In the genomic region with DNA sequence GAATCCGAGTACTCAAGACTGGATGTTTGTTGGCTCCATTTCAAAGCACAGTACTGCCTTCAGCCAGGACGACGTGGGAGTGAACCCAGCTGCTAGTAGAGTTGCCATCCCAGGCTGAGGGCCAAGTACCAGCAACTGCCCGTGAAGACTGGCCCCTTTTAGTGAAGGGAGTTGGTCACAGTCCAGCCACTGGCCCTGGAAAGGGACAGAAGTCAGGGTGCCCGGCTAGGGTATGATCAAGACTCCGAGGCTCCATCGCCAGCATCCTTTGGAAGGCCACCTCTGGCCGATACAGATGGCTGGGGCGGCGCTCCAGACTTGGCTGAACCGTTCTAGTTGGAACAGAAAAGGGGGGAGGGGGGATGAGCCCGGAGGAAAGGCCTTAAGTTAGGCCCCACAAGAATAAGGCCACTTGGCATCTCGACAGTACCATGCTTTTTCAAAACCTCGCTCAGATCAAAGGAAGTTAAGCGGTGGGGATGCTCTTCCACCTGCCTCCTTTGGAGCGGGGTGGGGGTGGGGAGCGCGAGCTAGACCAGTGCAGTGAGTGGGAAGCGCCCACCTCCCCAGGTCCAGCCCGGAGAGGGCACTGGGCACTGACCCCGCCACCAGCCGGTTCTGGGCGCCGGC, we compare ENCODE assay signal across 8 mouse cellular contexts. TPM values are rescaled to one million over a fixed set of nuclear protein-coding genes. Genes with fewer than 3 reads are reported as not detected.
DNase-seq lines count a peak whose midpoint lies in the region; ATAC-seq and TF ChIP-seq lines count a peak whose summit lies in the region.

No protein-coding gene starts in this region.

- peak; percentile 63 for ATAC-seq in hindbrain, embryonic 11.5 days (ENCODE audit: low FRiP score)
- ATAC-seq in lung, postnatal 0 days = peak; percentile 1; the same call in 1 of the 2 replicates

- peak overlapping the region; percentile 63 for H3K4me3 ChIP-seq in cerebellum, adult 2 months (replicated peaks; ENCODE audit: insufficient read depth, low read depth, low read length)
- H3K4me3 ChIP-seq in hindbrain, embryonic 11.5 days (ENCODE audit: low read depth, low read length) = peak overlapping the region; percentile 99
- peak overlapping the region; percentile 95 for H3K4me3 ChIP-seq in lung, postnatal 0 days (ENCODE audit: low read depth, low read length)

- DNase-seq in layer of hippocampus, adult 11-12 months (ENCODE audit: low spot score) = peak; percentile 75
- no peak for DNase-seq in layer of hippocampus, adult 9-10 months (ENCODE audit: low spot score)
- DNase-seq in cerebellum, adult 2 months = peak; percentile 59 to 67
- peak; percentile 72 to 83 for DNase-seq in frontal cortex, postnatal 10 days (ENCODE audit: low spot score in 2 of 2)
- peak; percentile 60 for DNase-seq in hindbrain, embryonic 11.5 days (ENCODE audit: low spot score)
- peak; percentile 74 to 87 for DNase-seq in layer of hippocampus, postnatal 14 days (ENCODE audit: low spot score in 2 of 2)
- DNase-seq in lung, postnatal 0 days (ENCODE audit: low spot score) = peak; percentile 75
- peak; percentile 69 for DNase-seq in right cerebral cortex, postnatal 25 days

- peaks cover 5% of the 10 kb centered on the region for H3K4me1 ChIP-seq in cerebellum, adult 2 months (ENCODE audit: control insufficient read depth, insufficient read depth, low read length)
- H3K4me1 ChIP-seq in hindbrain, embryonic 11.5 days (replicated peaks; ENCODE audit: control insufficient read depth, insufficient read depth, low read length) = peaks cover 9% of the 10 kb centered on the region
- H3K4me1 ChIP-seq in lung, postnatal 0 days (ENCODE audit: insufficient read depth, low read depth, low read length) = peaks cover 12% of the 10 kb centered on the region; the same call in 1 of the 2 replicates

- H3K27me3 ChIP-seq in cerebellum, adult 2 months (ENCODE audit: control insufficient read depth, insufficient read depth, low read length) = no peaks in the 10 kb centered on the region
- no peaks in the 10 kb centered on the region for H3K27me3 ChIP-seq in hindbrain, embryonic 11.5 days (ENCODE audit: control insufficient read depth, insufficient read depth, low read length)
- H3K27me3 ChIP-seq in lung, postnatal 0 days (replicated peaks; ENCODE audit: insufficient read depth, low read length) = no peaks in the 10 kb centered on the region

- peak overlapping the region; percentile 84 for H3K27ac ChIP-seq in cerebellum, adult 2 months (ENCODE audit: insufficient read depth, low read length)
- H3K27ac ChIP-seq in hindbrain, embryonic 11.5 days (ENCODE audit: low read depth, low read length) = peak overlapping the region; percentile 94
- H3K27ac ChIP-seq in lung, postnatal 0 days (ENCODE audit: low read length) = peak overlapping the region; percentile 97

- TF ChIP-seq POLR2A in cerebellum, adult 2 months (IDR thresholded peaks at IDR 0.05; ENCODE audit: borderline replicate concordance, insufficient read depth, low read length) = no peak

- no peak for TF ChIP-seq EP300 in lung, postnatal 0 days (IDR thresholded peaks at IDR 0.05)

- TF ChIP-seq CTCF in cerebellum, adult 2 months (IDR thresholded peaks at IDR 0.05; ENCODE audit: borderline replicate concordance, insufficient read depth, low read depth, low read length) = no peak
- no peak for TF ChIP-seq CTCF in lung, postnatal 0 days (IDR thresholded peaks at IDR 0.05)

- H3K9ac ChIP-seq in hindbrain, embryonic 11.5 days (ENCODE audit: low read depth, low read length) = peak overlapping the region; percentile 88
- peak overlapping the region; percentile 82 for H3K9ac ChIP-seq in lung, postnatal 0 days (replicated peaks; ENCODE audit: low read depth)

- H3K4me2 ChIP-seq in hindbrain, embryonic 11.5 days (replicated peaks; ENCODE audit: low read depth, low read length) = peak overlapping the region; percentile 92
- peak overlapping the region; percentile 83 for H3K4me2 ChIP-seq in lung, postnatal 0 days (replicated peaks; ENCODE audit: low read depth, low read length)

- WGBS in cerebellum, adult 2 months = under 1% methylated on average over 24 of the region's 24 CpGs
- 2% methylated on average over 24 of the region's 24 CpGs for WGBS in hindbrain, embryonic 11.5 days
- whole genome bisulfite sequencing in lung, postnatal 0 days = 3% methylated on average over 18 of the region's 24 CpGs

- H3K9me3 ChIP-seq in hindbrain, embryonic 11.5 days (ENCODE audit: control insufficient read depth, low read length) = no peaks in the 10 kb centered on the region
- no peaks in the 10 kb centered on the region for H3K9me3 ChIP-seq in lung, postnatal 0 days (ENCODE audit: low read length)

- H3K36me3 ChIP-seq in hindbrain, embryonic 11.5 days (ENCODE audit: control insufficient read depth, insufficient read depth, low read length) = no peaks in the 10 kb centered on the region
- H3K36me3 ChIP-seq in lung, postnatal 0 days (ENCODE audit: insufficient read depth, low read length) = peaks cover 7% of the 10 kb centered on the region; the same call in 1 of the 2 replicates

RNA-seq across cellular contexts. Expression of gene Yrdc, which starts 0.7 kb away (rescaled TPM):
- polyA plus RNA-seq in cerebellum, adult 2 months (2012; rRNA removed) = 42.1 and 52.5 TPM in 2 replicates
- 44.0 and 50.8 TPM in 2 replicates for polyA plus RNA-seq in hindbrain, embryonic 11.5 days (2014; fragmentation: Nextera tagmentation; extraction: Ambion mirVana)
- total RNA-seq in layer of hippocampus, postnatal 14 days (2021) = 10 to 100 TPM; 28.0 to 28.4 TPM
- polyA plus RNA-seq in lung, postnatal 0 days (2015; fragmentation: Nextera tagmentation; extraction: Ambion mirVana) = 22.8 and 25.4 TPM in 2 replicates

RNA-seq across cellular contexts. Expression of gene 1110065P20Rik, which starts 1.2 kb away (rescaled TPM):
- 85.5 and 85.8 TPM in 2 replicates for polyA plus RNA-seq in cerebellum, adult 2 months (2012; rRNA removed)
- 55.0 and 55.9 TPM in 2 replicates for polyA plus RNA-seq in hindbrain, embryonic 11.5 days (2014; fragmentation: Nextera tagmentation; extraction: Ambion mirVana)
- 100 to 1,000 TPM; 101 to 106 TPM for total RNA-seq in layer of hippocampus, postnatal 14 days (2021)
- 65.4 and 68.7 TPM in 2 replicates for polyA plus RNA-seq in lung, postnatal 0 days (2015; fragmentation: Nextera tagmentation; extraction: Ambion mirVana)

RNA-seq across cellular contexts. Expression of gene Maneal, which starts 12.2 kb away (rescaled TPM):
- 71.9 and 72.6 TPM in 2 replicates for polyA plus RNA-seq in cerebellum, adult 2 months (2012; rRNA removed)
- polyA plus RNA-seq in hindbrain, embryonic 11.5 days (2014; fragmentation: Nextera tagmentation; extraction: Ambion mirVana) = 10.0 and 10.3 TPM in 2 replicates
- total RNA-seq in layer of hippocampus, postnatal 14 days (2021) = 10 to 100 TPM; 44.3 to 46.1 TPM
- 0.08 and 0.13 TPM in 2 replicates for polyA plus RNA-seq in lung, postnatal 0 days (2015; fragmentation: Nextera tagmentation; extraction: Ambion mirVana)

RNA-seq across cellular contexts. Expression of gene Epha10, which starts 31.0 kb away (rescaled TPM):
- 22.3 and 29.4 TPM in 2 replicates for polyA plus RNA-seq in cerebellum, adult 2 months (2012; rRNA removed)
- polyA plus RNA-seq in hindbrain, embryonic 11.5 days (2014; fragmentation: Nextera tagmentation; extraction: Ambion mirVana) = 4.4 and 7.4 TPM in 2 replicates
- 10 to 100 TPM; 16.1 to 23.6 TPM for total RNA-seq in layer of hippocampus, postnatal 14 days (2021)
- not detected in 2 replicates for polyA plus RNA-seq in lung, postnatal 0 days (2015; fragmentation: Nextera tagmentation; extraction: Ambion mirVana)

RNA-seq across cellular contexts. Expression of gene Mtf1, which starts 47.8 kb away (rescaled TPM):
- polyA plus RNA-seq in cerebellum, adult 2 months (2012; rRNA removed) = 14.9 and 17.0 TPM in 2 replicates
- polyA plus RNA-seq in hindbrain, embryonic 11.5 days (2014; fragmentation: Nextera tagmentation; extraction: Ambion mirVana) = 15.1 and 15.9 TPM in 2 replicates
- total RNA-seq in layer of hippocampus, postnatal 14 days (2021) = 10 to 100 TPM; 24.6 to 27.5 TPM
- polyA plus RNA-seq in lung, postnatal 0 days (2015; fragmentation: Nextera tagmentation; extraction: Ambion mirVana) = 9.3 and 10.8 TPM in 2 replicates
